Mouse (Mus musculus): ENCODE measurements around the gene Fam228b.
"Not testable (repeated sequence)": the region's sequence is repeated elsewhere in the genome, so short reads cannot be mapped to it uniquely, and the experiment has no call there.

The Fam228b gene

DNA sequence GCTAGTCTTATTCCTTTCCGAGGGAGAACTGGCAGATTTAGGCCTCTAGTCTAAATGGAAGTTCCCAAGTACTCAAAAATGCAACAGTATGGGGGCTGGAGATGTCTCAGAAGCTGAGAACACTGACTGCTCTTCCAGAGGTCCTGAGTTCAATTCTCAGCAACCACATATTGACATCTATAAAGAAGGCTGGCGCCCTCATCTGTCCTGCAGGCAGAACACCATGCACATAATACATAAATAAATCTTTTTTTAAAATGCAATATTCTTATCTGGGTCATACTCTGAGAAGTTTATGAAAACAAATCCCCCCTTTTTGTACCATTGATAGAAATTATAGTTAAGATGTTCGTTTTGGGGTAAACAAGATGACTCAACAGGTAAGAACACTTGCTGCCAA lies 26.9 kb downstream of the Fam228b start:
- DNase-seq (ENCODE audit: low spot score in 2 of 2), result no peak

- DNase-seq (ENCODE audit: low spot score in 2 of 2), result no peak
Observed at GRCm38 (mm10) chr12:4740823-4741222, 28.2 kb downstream of the Fam228b start.

- DNase-seq (ENCODE audit: low spot score in 2 of 2), result no peak
Observed at GRCm38 (mm10) chr12:4738031-4738576, 31.0 kb downstream of the Fam228b start, which contains the start of gene Fam228a. TSS of gene Fam228a (minus strand) at chr12:4738430.

DNA sequence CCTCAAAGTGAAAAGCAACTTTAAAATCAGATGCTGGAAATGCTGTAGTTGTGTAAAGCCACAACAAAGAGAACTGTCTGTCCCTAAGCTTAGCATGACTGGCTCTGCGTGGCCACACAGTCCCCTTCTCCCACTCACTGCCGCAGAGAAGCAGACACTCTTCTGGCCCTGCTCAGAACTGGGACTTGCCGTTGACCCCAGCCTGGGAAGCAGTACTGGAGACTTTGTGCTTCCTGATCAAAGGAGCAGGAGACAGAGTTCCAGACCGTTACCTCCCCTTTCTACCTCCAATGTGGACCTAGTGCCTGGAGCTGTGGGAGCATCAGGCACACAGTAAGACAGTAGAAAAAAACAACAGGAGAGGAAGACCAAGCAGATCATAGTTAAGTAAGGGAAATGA lies 36.7 kb downstream of the Fam228b start:
- DNase-seq (ENCODE audit: low spot score in 2 of 2), result no peak

- DNase-seq (ENCODE audit: low spot score in 2 of 2), result no peak
Observed at GRCm38 (mm10) chr12:4731629-4732028, 37.4 kb downstream of the Fam228b start.

DNA sequence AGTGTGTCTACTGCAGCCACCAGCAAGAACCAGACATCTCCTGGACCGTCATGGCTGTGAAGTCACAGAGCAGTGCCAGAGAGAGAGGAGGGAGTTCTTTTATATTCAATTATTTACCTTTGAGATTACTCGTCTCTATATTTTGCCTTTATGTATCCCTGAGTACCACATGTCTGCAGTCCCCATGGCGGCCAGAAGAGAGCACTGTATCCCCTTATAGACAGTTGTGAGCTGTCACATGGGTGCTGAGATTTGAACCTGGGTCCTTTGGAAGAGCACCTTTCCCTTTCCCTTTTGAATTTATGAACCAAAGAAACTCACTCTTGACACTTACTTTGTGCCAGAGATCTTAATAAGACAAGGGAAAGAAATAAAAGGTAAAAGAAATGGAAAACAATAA lies 39.9 kb downstream of the Fam228b start:
- DNase-seq (ENCODE audit: low spot score in 2 of 2), result no peak

- DNase-seq (ENCODE audit: low spot score in 2 of 2), result peak in 1 of 2 experiments; percentile 32
Observed at GRCm38 (mm10) chr12:4719762-4720754, 49.0 kb downstream of the Fam228b start.

DNA sequence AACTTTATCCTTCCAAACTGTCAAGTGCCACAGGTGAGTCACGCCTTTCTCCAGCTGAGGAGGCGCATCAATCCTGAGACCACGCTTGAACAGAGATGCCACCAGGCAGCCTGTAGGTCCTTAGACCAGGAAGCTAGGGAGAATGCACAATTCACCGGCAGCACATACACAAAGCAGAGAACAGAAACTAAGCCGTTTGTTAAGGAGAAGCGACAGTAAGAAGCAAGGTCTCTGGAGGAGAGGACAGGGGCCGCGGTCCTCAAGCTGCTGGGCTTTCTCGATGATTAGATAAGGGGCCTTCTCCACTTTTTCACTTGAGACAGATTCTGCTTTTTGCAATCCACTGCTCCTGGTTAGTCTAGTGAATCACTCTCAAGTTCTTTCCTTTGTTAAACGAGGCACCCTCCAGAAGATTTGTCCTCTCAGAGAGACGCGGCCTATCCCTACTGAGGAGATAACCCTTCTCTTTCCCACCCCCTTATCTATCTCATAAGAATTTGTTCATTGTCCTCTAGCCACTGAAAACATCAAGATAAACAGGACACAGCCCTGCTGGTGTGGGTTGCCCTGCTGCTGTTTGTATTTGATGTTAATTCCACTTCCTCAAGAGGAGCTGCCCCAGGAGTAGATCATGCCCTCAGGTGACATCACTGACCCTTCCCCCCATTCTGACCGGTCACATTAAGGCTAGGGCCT lies 49.9 kb downstream of the Fam228b start:
- no peak for DNase-seq (ENCODE audit: low spot score in 2 of 2)

- peak in 1 of 2 experiments; percentile 74 for DNase-seq (ENCODE audit: low spot score in 2 of 2)
Observed at GRCm38 (mm10) chr12:4717417-4717816, 51.6 kb downstream of the Fam228b start.

GRCm38 (mm10) chr12:4715606-4716005 lies 53.5 kb downstream of the Fam228b start:
- no peak for DNase-seq (ENCODE audit: low spot score in 2 of 2)

DNA sequence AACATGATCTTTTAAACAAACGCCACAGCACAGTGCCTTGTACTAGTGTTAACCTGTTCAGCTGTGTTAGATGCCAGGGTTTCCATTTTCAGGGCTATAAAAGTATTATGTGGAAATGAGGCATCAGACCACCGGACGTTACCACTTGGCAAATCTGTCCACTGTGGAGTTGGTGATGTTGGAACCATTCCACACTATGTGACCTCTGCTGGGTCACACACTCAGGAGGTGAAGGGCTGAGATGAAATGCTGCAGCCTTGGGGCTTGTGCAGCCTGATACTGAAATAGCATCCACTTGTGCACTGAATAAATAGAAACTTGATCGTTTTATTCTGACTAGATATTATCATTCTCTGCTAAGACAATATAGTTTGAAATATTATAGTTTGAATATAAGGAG lies 55.7 kb downstream of the Fam228b start:
- DNase-seq (ENCODE audit: low spot score in 2 of 2), result no peak

DNA sequence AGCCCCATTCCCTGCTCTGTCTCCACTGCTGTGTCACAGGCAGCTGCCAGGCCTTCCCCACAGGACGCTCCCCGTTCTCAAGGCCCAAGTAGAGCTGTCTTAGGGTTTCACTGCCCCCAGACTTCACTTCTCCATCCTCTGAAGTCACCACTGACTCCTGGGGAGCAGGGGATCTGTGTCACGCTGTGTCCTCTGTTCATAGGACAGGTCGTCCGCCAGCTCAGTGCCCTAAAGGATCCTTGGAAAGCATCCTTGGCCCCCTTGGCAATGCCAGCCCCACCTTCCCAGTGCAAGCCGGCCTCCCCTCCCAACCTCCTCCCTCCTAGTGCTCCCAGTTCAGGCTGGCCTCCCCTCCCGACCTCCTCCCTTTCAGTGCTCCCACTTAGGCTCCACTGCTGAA lies 59.1 kb downstream of the Fam228b start:
- no peak for DNase-seq (ENCODE audit: low spot score in 2 of 2)

DNA sequence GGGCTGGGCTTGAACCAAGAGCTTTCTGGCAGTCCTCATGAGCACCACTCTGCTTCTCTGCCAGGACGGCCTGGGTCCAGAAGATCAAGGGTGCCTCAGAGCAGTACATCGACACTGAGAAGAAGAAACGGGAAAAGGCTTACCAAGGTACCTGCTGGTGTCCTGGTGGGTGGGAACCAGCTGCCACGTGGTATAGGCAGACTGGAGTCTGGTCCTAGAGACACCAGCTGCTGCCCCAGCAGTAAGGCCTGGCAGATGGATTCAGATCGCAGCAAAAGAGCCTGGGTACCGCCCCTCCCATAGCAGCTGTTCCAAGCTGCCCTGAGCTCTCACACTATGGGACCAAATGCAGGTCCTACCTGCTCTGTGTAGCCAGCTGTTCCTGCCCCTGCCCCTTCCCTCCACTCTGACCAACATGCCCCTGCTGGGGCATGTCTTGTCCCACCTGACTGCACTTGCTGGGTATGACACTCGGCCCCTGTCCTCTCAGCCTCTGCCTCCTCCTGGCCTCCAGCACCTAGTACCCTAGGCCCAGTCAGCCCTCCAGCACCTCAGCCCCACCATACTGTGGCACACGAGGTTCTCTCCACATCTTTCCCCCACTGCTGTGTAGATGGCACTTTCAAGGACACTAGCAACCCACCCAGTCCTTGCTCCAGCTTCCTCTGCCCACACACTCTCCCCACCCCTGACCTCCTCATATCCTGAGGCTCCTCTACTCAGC lies 60.0 kb downstream of the Fam228b start:
- no peak for DNase-seq (ENCODE audit: low spot score in 2 of 2)

GRCm38 (mm10) chr12:4708296-4708695 lies 60.8 kb downstream of the Fam228b start:
- no peak for DNase-seq (ENCODE audit: low spot score in 2 of 2)

DNA sequence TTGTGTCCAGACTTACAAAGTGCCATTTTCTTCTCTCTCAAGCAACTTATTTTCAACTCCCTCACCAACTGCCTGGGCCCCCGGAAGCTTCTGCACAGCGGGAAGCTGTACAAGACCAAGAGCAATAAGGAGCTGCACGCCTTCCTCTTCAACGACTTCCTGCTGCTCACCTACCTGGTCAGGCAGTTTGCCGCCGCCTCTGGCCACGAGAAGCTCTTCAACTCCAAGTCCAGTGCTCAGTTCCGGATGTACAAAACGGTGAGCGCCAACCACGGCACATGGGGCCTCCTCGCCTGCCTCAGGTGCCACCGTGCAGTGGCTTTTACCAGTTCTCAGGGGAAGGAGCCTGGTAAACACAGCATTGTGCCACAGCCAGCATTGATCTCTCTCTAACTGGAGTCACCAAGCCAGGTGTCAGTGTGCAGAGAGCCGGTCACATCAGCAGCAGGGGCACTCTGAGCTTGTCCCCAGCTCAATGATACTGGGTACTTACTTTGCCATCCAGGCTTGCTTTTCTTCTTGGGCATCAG lies 61.5 kb downstream of the Fam228b start:
- no peak for DNase-seq (ENCODE audit: low spot score in 2 of 2)

GRCm38 (mm10) chr12:4706901-4707300 lies 62.2 kb downstream of the Fam228b start:
- DNase-seq (ENCODE audit: low spot score in 2 of 2), result no peak

DNA sequence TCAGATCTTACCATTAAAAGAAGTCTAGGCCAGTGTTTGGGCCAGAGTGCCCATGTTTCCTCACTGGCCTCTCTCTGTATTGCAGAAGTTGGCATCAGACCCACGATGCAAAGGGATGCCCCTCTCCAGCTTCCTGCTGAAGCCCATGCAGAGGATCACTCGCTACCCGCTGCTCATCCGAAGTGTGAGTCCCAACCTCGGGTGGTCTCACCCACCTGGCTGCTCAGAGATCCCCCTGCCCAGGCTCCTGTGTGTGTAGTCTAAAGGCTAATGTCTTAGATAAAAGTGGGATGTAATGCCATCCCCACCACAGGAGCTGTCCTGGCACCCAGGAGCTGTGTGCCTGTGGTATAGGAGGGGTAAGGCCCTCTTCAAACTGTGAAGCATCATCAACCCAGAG lies 62.9 kb downstream of the Fam228b start:
- no peak for DNase-seq (ENCODE audit: low spot score in 2 of 2)

GRCm38 (mm10) chr12:4705626-4706025 lies 63.4 kb downstream of the Fam228b start:
- DNase-seq (ENCODE audit: low spot score in 2 of 2), result not testable (repeated sequence)

GRCm38 (mm10) chr12:4694534-4694933 lies 74.5 kb downstream of the Fam228b start:
- DNase-seq (ENCODE audit: low spot score in 2 of 2), result no peak

DNA sequence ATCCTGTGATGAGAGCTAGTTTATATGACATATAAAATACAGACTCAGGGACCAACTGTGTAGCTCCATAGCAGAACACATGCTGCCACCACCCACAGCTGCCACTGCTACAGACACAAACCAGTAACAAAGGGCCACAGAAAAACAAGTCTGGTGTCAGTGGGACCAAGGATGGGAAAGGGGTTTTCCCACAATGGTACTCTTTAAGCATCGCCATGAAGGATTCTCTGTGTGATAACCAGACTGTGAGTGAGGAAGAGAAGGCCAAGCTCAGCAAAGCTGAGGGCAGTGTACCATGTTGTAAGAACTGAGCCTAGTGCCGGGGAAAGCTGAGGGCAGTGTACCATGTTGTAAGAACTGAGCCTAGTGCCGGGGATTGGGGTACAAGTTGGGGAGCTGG lies 77.9 kb downstream of the Fam228b start:
- DNase-seq (ENCODE audit: low spot score in 2 of 2), result no peak

All from spleen, postnatal 10 days (tissue).